Mouse (Mus musculus): ENCODE results near the gene Anapc11.

- TF ChIP-seq CTCF (IDR thresholded peaks at IDR 0.05; ENCODE audit: low read depth), result no peak
- TF ChIP-seq EP300 (IDR thresholded peaks at IDR 0.05; ENCODE audit: low read depth), result no peak
These were observed 27.1 kb upstream of the Anapc11 start for GRCm38 (mm10) chr11:120571122-120571521.
